Mouse (Mus musculus) cerebellum, adult (tissue): ENCODE measurements around the gene Bcl2l12.
"Not testable (repeated sequence)": the region's sequence is repeated elsewhere in the genome, so short reads cannot be mapped to it uniquely, and the experiment has no call there.

Experiments
- ATAC-seq: cut with Nextera tagmentation; 2 replicates; pipeline ENCODE4 v1.9.2; 2017; ENCODE audit warnings: mild to moderate bottlenecking, moderate library complexity, mixed read lengths; ENCODE audit not compliant: insufficient number of reproducible peaks, low FRiP score, low TSS enrichment

Gene Bcl2l12

GRCm38 (mm10) chr7:44998501-44998955, at the start of gene Bcl2l12:
Gene Bcl2l12, minus strand, starts transcription at chr7:44998712.
- no peak for ATAC-seq

DNA sequence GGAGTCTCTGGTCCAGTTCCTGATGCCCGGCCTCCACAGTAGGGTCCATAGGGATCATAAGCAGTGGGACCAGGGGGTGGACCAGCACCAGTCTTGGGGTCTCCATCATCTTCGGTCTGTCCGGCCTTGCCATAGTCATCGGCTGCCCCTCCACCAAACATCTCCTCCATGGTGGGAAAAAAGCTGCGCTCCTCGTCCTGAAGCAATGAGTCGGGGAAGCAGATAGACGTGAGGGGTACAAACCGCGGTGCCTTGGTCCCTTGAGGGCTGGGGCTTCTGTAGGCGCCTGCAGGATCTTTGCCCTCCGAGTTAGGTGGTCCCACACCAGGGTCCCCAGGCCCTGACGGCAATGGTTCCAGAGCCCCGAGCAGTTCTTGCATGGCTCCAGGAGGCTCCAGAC, 49.0 kb upstream of the Bcl2l12 start:
- no peak for ATAC-seq

DNA sequence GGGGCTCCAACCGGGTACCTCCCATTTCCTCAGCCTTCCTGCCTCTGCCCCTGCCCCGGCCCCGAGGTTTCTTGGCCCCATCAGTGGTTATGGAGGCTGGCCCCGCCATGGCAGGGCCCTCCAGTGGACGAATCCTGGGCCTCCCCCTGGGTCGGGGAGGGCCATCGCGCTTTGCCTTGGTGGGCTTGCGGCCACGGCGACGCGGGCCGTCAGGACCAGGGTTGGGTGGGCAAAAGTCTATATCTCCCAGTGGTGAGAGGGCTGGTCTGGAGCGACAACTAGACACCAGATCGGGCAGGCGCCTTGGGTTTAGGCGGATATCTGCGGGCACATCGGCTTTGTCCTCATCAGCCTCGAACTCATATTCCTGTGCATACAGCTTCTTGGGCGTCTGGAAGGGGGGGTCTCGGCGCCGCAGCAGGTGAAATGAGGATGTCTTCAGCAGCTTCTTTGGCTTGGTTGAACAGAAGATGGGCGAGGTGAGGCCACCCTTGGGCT, 48.4 kb upstream of the Bcl2l12 start:
- no peak for ATAC-seq

DNA sequence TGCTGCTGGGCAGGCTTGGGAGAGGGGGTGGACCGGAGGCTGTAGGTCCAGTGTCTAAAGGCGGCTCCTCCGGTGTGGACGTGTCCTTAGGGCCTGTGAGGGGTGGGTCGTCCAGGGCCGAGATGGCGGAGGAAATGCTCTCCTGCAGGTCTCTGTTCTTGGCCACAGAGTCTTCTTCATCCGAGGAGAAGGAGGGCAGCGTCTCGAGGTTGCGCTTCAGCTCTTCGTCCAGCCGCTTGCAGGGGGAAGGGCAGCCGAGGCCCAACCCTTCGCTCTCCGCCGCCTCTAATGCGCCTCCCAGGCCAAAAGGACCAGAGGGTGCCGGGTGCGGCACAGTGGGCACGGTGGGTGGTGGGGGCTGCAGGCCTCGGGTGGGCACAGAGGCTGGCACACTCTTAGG, 47.2 kb upstream of the Bcl2l12 start:
- no peak for ATAC-seq

DNA sequence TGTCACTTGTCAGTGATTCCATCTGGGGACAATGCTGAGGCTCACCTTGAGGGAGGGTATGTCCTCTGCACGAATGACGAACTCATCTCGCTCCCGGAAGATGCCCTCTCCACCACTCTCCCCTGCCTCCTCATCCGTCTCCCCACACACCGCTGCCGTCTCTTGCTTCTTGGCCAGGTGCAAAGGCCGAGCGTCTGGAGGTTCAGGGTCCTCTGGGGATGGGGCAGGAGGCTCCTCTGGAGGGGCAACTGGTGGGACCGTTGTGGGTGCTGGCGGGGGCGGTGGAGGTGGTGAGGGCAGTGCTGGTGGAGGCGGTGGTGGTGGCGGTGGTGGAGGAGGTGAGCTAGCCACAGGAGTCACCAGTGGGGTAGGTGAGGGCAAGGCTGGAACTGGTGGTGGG, 44.8 kb upstream of the Bcl2l12 start:
- ATAC-seq, result no peak

- ATAC-seq, result no peak
Measured at GRCm38 (mm10) chr7:45040851-45041250, 42.3 kb upstream of the Bcl2l12 start.

- no peak for ATAC-seq
Measured at GRCm38 (mm10) chr7:45038411-45038810, 39.9 kb upstream of the Bcl2l12 start.

- no peak for ATAC-seq
Measured at GRCm38 (mm10) chr7:45037720-45038361, 39.3 kb upstream of the Bcl2l12 start.

DNA sequence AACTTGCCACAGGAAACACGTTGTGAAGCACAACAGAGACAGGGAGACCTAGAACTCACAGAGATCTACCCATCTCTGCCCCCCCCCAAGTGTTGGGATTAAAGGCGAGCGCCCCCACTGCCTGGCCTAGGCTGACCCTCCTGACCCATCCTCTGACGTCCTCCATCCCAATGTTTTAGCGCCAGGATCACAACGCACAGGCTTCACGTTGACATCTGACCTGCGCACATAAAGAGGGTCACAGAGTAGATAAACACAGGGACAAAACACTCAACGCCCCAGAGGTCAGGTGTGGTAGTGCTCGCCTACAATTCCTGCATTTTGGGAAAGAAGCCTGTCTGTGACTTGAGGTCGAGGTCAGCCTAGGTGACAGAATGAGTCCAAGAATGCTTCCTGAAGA, 38.2 kb upstream of the Bcl2l12 start:
- no peak for ATAC-seq

- no peak for ATAC-seq
Measured at GRCm38 (mm10) chr7:45035631-45036030, 37.1 kb upstream of the Bcl2l12 start.

GRCm38 (mm10) chr7:45033722-45034359, 35.3 kb upstream of the Bcl2l12 start:
- no peak for ATAC-seq

DNA sequence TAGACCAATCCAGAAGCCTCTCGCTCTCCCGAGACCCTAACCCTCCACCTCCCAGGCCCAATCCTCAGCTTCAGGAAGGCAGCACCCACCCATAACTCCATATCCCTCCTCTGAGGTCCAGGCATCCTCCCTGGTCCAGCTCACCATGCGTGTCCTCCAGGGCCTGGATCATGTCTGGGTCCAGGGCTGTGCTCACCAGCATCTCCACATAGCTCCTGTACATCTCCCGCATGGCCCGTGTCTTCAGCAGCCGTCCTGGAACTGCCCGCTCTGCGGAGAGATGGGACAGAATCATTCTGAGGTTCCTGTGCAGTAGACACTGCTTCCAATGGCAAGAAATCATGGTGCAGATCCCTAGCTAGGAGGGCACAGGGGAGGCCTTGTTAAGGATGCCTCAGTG, 32.3 kb upstream of the Bcl2l12 start:
- no peak for ATAC-seq

GRCm38 (mm10) chr7:45029995-45030394, 31.5 kb upstream of the Bcl2l12 start:
- no peak for ATAC-seq

DNA sequence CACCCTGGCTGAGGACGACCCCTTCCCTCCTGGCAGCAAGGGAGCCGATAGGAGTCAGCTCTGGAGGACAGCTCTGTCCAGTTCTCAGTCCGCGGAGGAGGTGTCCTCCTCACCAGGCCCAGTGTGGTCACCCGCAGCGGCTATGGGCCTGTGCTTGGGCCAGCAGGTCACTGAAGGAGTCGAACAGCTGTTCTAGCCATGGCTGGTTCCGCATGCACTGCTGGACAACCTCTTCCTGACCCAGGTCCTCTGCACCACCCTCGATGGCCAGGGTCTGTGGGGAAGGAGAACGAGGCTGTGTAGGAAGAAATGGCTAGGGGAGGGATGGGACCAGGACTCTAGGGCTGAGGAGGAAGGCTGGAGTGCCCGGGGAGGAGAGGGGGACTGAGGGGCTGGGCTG, 29.8 kb upstream of the Bcl2l12 start:
- no peak for ATAC-seq

- ATAC-seq, result no peak
Measured at GRCm38 (mm10) chr7:45027761-45028160, 29.2 kb upstream of the Bcl2l12 start.

DNA sequence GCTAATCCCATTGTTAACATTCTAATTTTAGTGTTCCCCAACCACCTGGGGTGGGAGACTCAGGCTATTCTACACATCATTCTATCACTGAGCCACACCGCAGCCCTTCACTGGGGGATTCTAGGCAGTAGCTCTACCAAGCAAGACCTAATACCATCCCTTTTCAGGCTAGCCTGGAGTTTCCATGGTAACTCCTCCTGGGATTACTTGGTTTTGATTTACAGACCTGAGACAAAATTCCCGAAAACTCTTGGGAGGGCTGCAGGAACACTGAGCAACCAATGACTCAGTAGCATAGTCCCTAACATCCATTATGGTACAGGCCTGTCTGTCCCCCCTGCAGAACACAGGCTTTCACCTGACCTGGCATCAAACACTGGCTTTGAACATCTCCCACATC, 27.7 kb upstream of the Bcl2l12 start:
- no peak for ATAC-seq

DNA sequence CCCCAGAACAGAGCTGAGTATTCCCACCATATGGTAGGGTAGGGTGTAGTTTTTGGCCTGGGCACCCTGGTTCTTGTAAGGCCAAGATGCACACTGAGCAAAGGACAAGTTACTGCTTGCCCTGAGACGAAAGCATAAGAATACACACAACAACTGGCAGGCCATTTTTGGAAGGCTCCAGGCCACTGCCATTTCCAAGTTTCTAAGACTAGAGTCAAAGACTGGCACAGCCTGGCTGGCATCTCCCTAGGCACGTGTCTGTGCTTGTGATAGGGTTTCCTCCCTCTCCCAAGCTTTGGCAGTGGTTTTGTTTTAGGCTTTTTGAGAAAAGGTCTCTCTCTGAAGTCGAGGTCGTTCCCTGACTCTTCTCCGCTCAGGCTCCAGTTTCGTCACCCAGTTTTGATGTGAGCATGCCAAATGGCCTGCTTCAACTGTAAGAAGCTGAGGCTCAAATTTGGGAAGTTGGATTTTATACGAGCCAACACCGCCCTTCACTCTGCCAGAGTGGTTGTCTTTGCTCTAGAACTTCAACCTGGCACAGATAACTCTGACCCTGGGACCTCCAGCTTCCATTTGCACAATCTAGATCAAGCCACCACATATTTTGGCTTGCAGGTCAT, 27.2 kb upstream of the Bcl2l12 start:
- ATAC-seq, result no peak

- ATAC-seq, result no peak
Measured at GRCm38 (mm10) chr7:45024281-45025248, 26.1 kb upstream of the Bcl2l12 start.

DNA sequence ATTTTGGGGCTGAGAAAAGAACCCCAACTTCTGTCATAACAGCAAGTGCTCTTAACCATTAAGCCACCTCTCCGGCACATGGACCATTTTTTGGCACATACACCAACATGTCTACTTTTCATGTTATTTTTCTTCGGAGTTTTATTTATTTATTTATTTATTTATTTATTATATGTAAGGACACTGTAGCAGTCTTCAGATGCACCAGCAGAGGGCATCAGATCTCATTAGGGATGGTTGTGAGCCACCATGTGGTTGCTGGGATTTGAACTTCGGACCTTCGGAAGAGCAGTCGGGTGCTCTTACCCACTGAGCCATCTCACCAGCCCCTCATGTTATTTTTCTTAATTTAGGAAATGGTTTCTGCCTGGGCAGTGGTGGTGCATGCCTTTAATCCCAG, 25.2 kb upstream of the Bcl2l12 start:
- not testable (repeated sequence) for ATAC-seq

GRCm38 (mm10) chr7:45020225-45020624, 21.7 kb upstream of the Bcl2l12 start:
- ATAC-seq, result no peak
